Mouse (Mus musculus) 416B (cell line): ENCODE results near the gene F10.

Source experiments
- DNase-seq: peaks from one replicate; pipeline ENCODE4 v3.0.0; 2011; ENCODE audit warnings: low read depth

Gene F10

DNA sequence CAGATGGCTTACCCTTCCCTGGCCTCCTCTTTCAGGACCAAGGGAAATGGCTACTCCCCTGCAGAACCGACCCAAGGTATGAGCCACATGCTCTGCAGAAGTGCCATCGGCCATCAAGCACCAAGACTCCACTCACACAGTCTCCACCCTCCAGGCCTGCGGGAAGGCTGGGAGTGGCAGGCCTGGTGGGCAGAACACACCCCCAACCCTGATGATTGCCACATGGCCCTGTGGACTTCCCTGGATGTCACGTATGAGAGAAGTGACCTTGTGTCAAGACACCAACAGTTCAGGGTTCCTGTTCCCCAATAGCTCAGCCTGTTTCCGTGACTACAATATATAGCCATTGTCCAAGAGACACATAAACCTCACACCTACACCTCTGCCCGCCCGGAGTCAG, at the start of gene F10:
F10 (plus strand) TSS at position 294 of the 400 bp plus-strand sequence.
- DNase-seq, result peak; percentile 53

DNA sequence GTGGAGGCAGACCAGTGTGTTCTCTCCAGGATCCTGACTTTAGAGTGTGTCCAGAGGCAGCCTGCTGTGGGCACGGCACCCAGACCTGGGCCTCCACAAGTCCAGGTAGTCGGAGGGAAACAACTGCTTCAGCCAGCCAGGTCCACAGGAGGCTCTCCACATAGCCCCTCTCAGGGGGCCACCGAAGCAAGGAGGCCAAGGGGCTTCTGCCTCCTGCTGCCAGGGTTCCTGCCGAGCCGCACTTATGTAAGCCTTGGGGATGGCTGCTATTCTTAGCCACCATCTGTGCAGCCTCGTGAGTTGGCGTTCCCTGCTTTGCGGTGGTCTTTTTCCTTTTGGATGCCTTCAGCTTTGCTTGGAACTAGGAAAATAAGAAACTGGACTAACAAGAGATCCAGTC, 49.5 kb upstream of the F10 start:
- DNase-seq, result no peak

DNA sequence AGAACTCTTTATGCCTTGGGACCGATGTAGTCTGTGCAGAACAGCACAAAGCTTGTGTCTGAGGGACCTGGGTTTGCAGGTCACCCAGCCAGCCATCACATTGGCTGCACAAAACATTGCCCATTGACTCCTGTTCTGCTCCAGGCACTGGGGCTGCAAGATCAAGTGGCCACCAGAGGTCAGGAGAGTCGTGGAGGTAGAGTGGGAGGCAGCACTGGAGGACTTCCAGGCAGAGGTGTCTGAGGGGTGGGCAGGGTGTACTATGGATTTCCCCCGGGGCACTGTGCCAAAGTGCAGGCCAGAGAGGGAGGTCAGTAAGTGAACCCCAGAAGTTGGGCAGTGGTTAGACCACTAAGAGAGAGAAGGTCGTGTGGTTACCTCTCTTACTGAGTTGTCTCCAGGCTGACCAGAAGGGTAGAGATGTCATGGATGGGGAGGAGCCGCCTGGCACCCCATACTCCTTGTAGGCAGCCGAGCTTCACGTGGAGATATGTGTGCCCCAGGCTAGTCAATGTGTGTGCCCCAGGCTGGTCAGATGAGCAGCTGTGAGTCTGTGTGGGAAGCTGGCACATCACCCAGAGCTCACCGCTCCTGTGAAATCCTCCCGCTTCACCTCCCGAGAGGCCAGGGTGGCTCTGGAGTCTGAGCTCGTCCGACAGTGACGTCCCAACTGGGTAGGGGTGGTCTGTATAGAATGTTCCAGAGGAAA, 48.2 kb upstream of the F10 start:
- DNase-seq, result peak; percentile 20

- DNase-seq, result no peak
Measured at GRCm38 (mm10) chr8:12991411-12991810, 45.7 kb upstream of the F10 start.

GRCm38 (mm10) chr8:12994468-12994867, 42.6 kb upstream of the F10 start:
- no peak for DNase-seq

GRCm38 (mm10) chr8:12995481-12995880, 41.6 kb upstream of the F10 start:
- DNase-seq, result peak; percentile 23

- DNase-seq, result no peak
Measured at GRCm38 (mm10) chr8:12996831-12997275, 40.3 kb upstream of the F10 start.

- no peak for DNase-seq
Measured at GRCm38 (mm10) chr8:12998331-12998730, 38.8 kb upstream of the F10 start.

GRCm38 (mm10) chr8:12999793-13000192, 37.3 kb upstream of the F10 start:
- DNase-seq, result no peak

DNA sequence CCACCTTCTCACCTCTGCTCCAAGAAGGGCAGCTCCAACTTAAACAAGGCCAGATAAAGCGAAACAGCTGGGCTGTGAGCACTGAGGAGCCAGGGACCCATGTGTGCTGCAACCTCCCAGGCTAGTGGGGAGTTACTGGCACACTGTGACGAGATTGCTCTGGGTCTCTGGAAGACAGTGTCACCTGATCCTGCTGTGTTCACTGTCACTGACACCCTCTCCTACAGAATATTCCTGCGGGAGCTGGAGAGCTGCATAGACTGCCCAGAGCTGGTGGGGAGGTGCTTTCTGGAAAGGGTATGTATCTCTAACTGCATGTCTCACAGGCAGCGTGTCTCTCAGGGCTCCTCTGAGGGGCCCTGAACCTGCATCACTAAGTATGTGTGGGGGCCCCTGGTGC, 29.6 kb upstream of the F10 start:
- no peak for DNase-seq

DNA sequence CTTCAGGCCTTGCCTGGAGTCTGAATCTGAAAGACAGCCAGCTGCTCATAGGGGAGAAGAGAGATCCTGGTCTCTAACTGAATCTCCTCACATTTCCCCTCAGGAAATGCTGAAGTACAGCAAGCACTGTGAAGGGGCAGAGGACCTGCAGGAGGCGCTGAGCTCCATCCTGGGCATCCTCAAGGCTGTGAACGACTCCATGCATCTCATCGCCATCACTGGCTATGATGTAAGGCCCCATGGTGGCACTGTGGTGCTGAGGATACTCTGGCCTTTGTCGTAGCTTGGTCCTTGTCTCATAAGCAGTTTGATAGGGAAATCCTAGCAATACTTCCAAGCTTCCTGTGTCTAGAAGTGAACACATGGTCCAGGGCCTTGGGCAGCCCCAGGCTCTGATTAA, 26.8 kb upstream of the F10 start:
- peak; percentile 83 for DNase-seq

- no peak for DNase-seq
Measured at GRCm38 (mm10) chr8:13019560-13019959, 17.5 kb upstream of the F10 start.

- no peak for DNase-seq
Measured at GRCm38 (mm10) chr8:13021830-13022229, 15.3 kb upstream of the F10 start.

DNA sequence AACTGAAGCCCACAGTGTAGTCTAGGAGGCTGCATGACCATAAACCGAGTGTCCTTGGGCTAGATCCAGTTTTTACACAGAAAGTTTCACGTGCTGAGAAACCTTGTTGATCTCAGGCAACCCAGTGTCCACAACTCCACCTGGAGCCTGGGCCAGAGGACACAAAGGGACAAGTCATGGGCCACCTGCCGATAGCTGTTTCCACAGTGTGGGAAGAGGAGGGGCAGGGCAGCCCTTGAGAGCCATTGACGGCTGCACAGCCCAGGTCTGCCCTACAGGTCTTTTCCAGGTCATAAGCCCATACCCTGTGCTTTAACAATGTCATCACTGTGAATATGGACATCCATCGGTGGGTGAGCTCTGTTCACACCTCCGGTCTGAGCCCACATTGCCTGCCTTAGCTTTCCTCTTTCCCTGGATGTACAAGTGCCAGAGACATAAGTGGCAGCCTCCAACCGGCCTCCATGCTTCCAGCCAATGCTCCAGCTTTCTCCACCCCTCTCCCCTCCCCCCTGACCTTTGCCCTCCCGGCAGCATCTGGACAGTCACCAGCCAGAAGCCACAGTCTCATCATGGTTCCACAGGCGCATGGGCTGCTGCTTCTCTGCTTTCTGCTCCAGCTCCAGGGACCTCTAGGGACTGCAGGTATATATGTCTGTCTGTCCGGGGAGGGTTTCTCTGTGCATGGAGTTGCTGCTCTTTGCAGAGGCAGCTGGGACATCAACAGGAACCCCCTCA, 11.5 kb upstream of the F10 start, which contains the start of gene F7:
F7 (plus strand) TSS at position 548 of the 738 bp plus-strand sequence.
- no peak for DNase-seq

DNA sequence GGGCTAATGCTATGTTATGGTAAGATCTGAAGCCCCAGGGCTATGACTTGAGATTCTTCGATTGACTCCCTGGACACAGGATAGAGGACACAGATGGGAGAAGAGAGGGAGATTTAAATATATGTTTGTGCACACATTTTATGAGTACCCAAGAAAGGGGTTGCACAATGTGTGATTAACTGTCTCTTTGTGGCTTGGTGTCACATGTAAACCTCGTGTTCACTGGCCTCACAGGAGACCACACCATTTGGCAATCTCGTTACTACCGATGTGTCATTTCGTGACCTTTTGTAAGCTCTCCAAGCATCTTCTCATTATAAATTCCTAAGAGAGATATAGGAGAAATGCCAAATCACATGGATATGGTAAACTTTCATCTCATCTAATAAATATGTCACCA, 9.5 kb upstream of the F10 start:
- peak; percentile 89 for DNase-seq

DNA sequence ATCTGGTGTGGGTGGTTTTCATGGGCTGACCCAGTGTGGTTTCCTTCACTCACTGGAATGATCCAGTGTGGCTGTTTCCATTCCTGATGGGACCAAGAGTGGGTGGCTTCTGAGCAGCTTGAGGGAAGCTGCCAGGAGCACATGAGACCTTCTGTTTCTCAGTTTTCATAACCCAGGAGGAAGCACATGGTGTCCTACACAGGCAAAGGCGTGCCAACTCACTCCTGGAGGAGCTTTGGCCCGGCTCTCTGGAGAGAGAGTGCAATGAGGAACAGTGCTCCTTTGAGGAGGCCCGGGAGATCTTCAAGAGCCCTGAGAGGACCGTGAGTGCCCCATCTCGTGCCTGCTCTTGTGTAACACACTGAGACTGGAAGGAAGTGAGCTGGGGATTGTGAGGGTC, 8.6 kb upstream of the F10 start:
- DNase-seq, result peak; percentile 23

DNA sequence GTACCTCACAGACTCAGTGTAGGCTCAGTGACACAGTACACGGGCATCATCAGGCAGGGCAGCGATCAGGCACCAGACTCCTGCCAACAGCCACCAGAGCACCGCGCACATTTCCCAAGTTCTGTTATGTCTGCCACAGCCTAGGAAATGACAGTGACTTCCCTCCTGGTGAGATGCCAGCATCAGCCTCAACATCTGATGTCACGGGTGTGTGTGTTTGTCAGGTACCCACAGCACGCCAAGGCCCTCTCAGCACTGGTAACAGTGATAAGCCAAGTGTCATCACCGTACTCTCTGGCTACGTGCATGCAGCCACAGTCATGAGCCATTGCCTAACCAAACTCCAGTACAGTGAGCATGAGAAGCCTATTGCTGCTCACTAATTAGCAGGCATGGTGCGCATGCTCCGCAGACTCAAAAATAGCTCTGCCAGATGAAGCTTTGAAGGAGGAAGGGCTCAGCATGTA, 729 bp upstream of the F10 start:
- DNase-seq, result peak; percentile 73

- DNase-seq, result peak; percentile 31
Measured at GRCm38 (mm10) chr8:13037569-13037968, 461 bp downstream of the F10 start.

GRCm38 (mm10) chr8:13039054-13039453, 1.9 kb downstream of the F10 start:
- peak; percentile 43 for DNase-seq

GRCm38 (mm10) chr8:13041459-13041858, 4.4 kb downstream of the F10 start:
- DNase-seq, result peak; percentile 93

DNA sequence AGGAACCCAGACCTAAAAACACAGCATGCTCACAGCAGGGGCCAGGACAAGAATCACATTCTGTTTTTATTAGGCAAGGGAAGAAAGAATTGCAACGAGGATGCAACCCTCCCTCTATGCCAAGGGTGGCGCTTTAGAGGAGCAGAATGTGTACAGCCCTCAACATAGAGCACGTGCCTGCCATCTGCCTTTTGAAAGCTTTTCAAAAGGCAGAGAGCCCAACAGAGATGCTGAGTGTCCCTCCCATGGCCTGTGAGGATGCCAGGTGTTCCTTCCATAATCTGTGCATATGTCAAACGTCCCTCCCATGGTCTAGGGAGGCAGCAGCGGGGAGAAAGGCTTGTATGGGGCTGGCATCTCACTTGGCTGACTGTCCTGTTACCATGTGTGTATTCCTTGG, 10.5 kb downstream of the F10 start:
- no peak for DNase-seq

GRCm38 (mm10) chr8:13050550-13050949, 13.4 kb downstream of the F10 start:
- no peak for DNase-seq

- DNase-seq, result no peak
Measured at GRCm38 (mm10) chr8:13057351-13057750, 20.2 kb downstream of the F10 start.
